Mouse (Mus musculus): ENCODE data around the gene Cdh23.

Gene Cdh23

GRCm38 (mm10) chr10:60578738-60579538 is 117.4 kb downstream of the Cdh23 start:
- in situ Hi-C loops (cut with MseI, MboI), result no loop called here

GRCm38 (mm10) chr10:60577920-60578737 is 118.2 kb downstream of the Cdh23 start:
- in situ Hi-C loops (cut with MseI, MboI), result no loop called here

- in situ Hi-C loops (cut with MseI, MboI), result no loop called here
These were observed 119.0 kb downstream of the Cdh23 start for GRCm38 (mm10) chr10:60577125-60577919.

GRCm38 (mm10) chr10:60574851-60575250 is 121.4 kb downstream of the Cdh23 start:
- in situ Hi-C loops (cut with MseI, MboI), result no loop called here

- in situ Hi-C loops (cut with MseI, MboI), result no loop called here
These were observed 124.8 kb downstream of the Cdh23 start for GRCm38 (mm10) chr10:60571491-60571890.

GRCm38 (mm10) chr10:60566369-60567037 is 129.8 kb downstream of the Cdh23 start:
- in situ Hi-C loops (cut with MseI, MboI), result no loop called here

GRCm38 (mm10) chr10:60564136-60564535 is 132.2 kb downstream of the Cdh23 start:
- in situ Hi-C loops (cut with MseI, MboI), result no loop called here

GRCm38 (mm10) chr10:60562946-60563345 is 133.3 kb downstream of the Cdh23 start:
- in situ Hi-C loops (cut with MseI, MboI), result no loop called here

GRCm38 (mm10) chr10:60558491-60558927 is 137.8 kb downstream of the Cdh23 start:
- in situ Hi-C loops (cut with MseI, MboI), result no loop called here

- in situ Hi-C loops (cut with MseI, MboI), result no loop called here
These were observed 143.2 kb downstream of the Cdh23 start for GRCm38 (mm10) chr10:60552951-60553635.

- in situ Hi-C loops (cut with MseI, MboI), result loop anchor here in 1 of 2 experiments (10.0 kb wide), 1 partner anchor 155 kb away; the partner anchor contains the start of gene Cdh23
These were observed 157.0 kb downstream of the Cdh23 start for GRCm38 (mm10) chr10:60539164-60539914.

- in situ Hi-C loops (cut with MseI, MboI), result loop anchor here in 1 of 2 experiments (10.0 kb wide), 1 partner anchor 159 kb away; the partner anchor contains the start of gene Cdh23
These were observed 160.0 kb downstream of the Cdh23 start for GRCm38 (mm10) chr10:60536098-60536811.

- in situ Hi-C loops (cut with MseI, MboI), result loop anchor here in 1 of 2 experiments (10.0 kb wide), 1 partner anchor 162 kb away; the partner anchor contains the start of gene Cdh23
These were observed 163.8 kb downstream of the Cdh23 start for GRCm38 (mm10) chr10:60532502-60532901.

- in situ Hi-C loops (cut with MseI, MboI), result loop anchor here in 1 of 2 experiments (10.0 kb wide), 1 partner anchor 163 kb away; the partner anchor contains the start of gene Cdh23
These were observed 164.9 kb downstream of the Cdh23 start for GRCm38 (mm10) chr10:60531349-60531748.

GRCm38 (mm10) chr10:60530633-60531032 is 165.7 kb downstream of the Cdh23 start:
- in situ Hi-C loops (cut with MseI, MboI), result loop anchor here in 1 of 2 experiments (10.0 kb wide), 1 partner anchor 164 kb away; the partner anchor contains the start of gene Cdh23

- in situ Hi-C loops (cut with MseI, MboI), result no loop called here
These were observed 168.3 kb downstream of the Cdh23 start for GRCm38 (mm10) chr10:60527949-60528348.

- in situ Hi-C loops (cut with MseI, MboI), result no loop called here
These were observed 171.2 kb downstream of the Cdh23 start for GRCm38 (mm10) chr10:60525081-60525480.

- in situ Hi-C loops (cut with MseI, MboI), result no loop called here
These were observed 180.0 kb downstream of the Cdh23 start for GRCm38 (mm10) chr10:60516286-60516685.

- in situ Hi-C loops (cut with MseI, MboI), result no loop called here
These were observed 197.8 kb downstream of the Cdh23 start for GRCm38 (mm10) chr10:60498538-60498937.
